Mouse (Mus musculus) spleen, postnatal 4 days (tissue): ENCODE measurements around the gene Lmntd2.

Experiments used
- DNase-seq, 2 experiments: peaks; one replicate each; pipeline ENCODE4 v3.0.0; 2022; ENCODE audit warnings: low spot score in 2 of 2

Gene Lmntd2

GRCm38 (mm10) chr7:141215880-141216733 is 2.2 kb upstream of the Lmntd2 start:
- DNase-seq = peak; percentile 68 to 82

- peak; percentile 95 to 96 for DNase-seq
Measured at GRCm38 (mm10) chr7:141215101-141215879, 1.4 kb upstream of the Lmntd2 start, which contains the start of gene Rassf7. Gene Rassf7 (plus strand): TSS chr7:141215860.

- DNase-seq = peak in 1 of 2 experiments; percentile 61
Measured at GRCm38 (mm10) chr7:141214310-141214709, 430 bp upstream of the Lmntd2 start.

GRCm38 (mm10) chr7:141213133-141213532 is 747 bp downstream of the Lmntd2 start:
- no peak for DNase-seq

- DNase-seq = peak in 1 of 2 experiments; percentile 64
Measured at GRCm38 (mm10) chr7:141210606-141211131, 3.2 kb downstream of the Lmntd2 start.

GRCm38 (mm10) chr7:141210137-141210536 is 3.7 kb downstream of the Lmntd2 start:
- peak in 1 of 2 experiments; percentile 62 for DNase-seq

- DNase-seq = peak in 1 of 2 experiments; percentile 72
Measured at GRCm38 (mm10) chr7:141209526-141209925, 4.4 kb downstream of the Lmntd2 start.

GRCm38 (mm10) chr7:141206182-141206937 is 7.5 kb downstream of the Lmntd2 start:
- peak in 1 of 2 experiments; percentile 65 for DNase-seq

- peak in 1 of 2 experiments; percentile 62 for DNase-seq
Measured at GRCm38 (mm10) chr7:141205504-141205903, 8.4 kb downstream of the Lmntd2 start.

- no peak for DNase-seq
Measured at GRCm38 (mm10) chr7:141204546-141204945, 9.3 kb downstream of the Lmntd2 start.

GRCm38 (mm10) chr7:141198121-141198520 is 15.8 kb downstream of the Lmntd2 start:
- DNase-seq = peak in 1 of 2 experiments; percentile 58

- peak in 1 of 2 experiments; percentile 59 for DNase-seq
Measured at GRCm38 (mm10) chr7:141196619-141197282, 17.1 kb downstream of the Lmntd2 start.

- DNase-seq = peak in 1 of 2 experiments; percentile 56
Measured at GRCm38 (mm10) chr7:141195754-141196153, 18.1 kb downstream of the Lmntd2 start.

GRCm38 (mm10) chr7:141194830-141195229 is 19.1 kb downstream of the Lmntd2 start:
- DNase-seq = peak; percentile 95 to 97

- DNase-seq = no peak
Measured at GRCm38 (mm10) chr7:141194409-141194808, 19.5 kb downstream of the Lmntd2 start.

GRCm38 (mm10) chr7:141193948-141194347 is 19.9 kb downstream of the Lmntd2 start, which contains the start of the genes Hras and Lrrc56:
Gene Hras (minus strand): TSS chr7:141194005.
Gene Lrrc56 (plus strand): TSS chr7:141194157.
- peak; percentile 99 for DNase-seq

GRCm38 (mm10) chr7:141193348-141193856 is 20.5 kb downstream of the Lmntd2 start:
- DNase-seq = peak; percentile 40 to 81

- peak in 1 of 2 experiments; percentile 70 for DNase-seq
Measured at GRCm38 (mm10) chr7:141192776-141193347, 21.0 kb downstream of the Lmntd2 start.

GRCm38 (mm10) chr7:141191796-141192685 is 21.8 kb downstream of the Lmntd2 start:
- no peak for DNase-seq
